Mouse (Mus musculus) liver, postnatal 0 days (tissue): Measurements from ENCODE around the gene Coro2b.

ENCODE experiments used
- CTCF ChIP-seq: sonication (generic); IDR thresholded peaks from 2 replicates; pipeline ENCODE4 v1.5.1; 2016; ENCODE audit warnings: antibody characterized with exemption, low read depth
- EP300 ChIP-seq: IDR thresholded peaks from 2 replicates; pipeline ENCODE4 v1.6.1; 2016; ENCODE audit warnings: antibody characterized with exemption, low read depth, mild to moderate bottlenecking

- TF ChIP-seq CTCF (no peak), EP300 (no peak)
These were observed 106.1 kb downstream of the Coro2b start for GRCm38 (mm10) chr9:62430741-62431140.
